Mouse (Mus musculus): Measurements from ENCODE around the gene Sgms2. TPM values are rescaled to one million over a fixed set of nuclear protein-coding genes. Genes with fewer than 3 reads are reported as not detected.

Sgms2 gene
- total and polyA plus RNA-seq, 2 experiments from 2014 or later = 2.1 to 4.4 TPM

GRCm38 (mm10) chr3:131315957-131316510 is 175.2 kb downstream of the Sgms2 start:
- no peak overlapping the region for H3K27ac ChIP-seq (ENCODE audit: low read depth, low read length)
- H3K27me3 ChIP-seq (ENCODE audit: insufficient read depth, low read length) = no peaks in the 10 kb centered on the region
- no peak overlapping the region for H3K9ac ChIP-seq
- H3K4me3 ChIP-seq (ENCODE audit: low read depth, low read length) = no peak overlapping the region
- H3K4me1 ChIP-seq (ENCODE audit: insufficient read depth) = no peaks in the 10 kb centered on the region
- H3K9me3 ChIP-seq (ENCODE audit: low read length) = no peaks in the 10 kb centered on the region
- TF ChIP-seq CTCF (IDR thresholded peaks at IDR 0.05; ENCODE audit: low read depth) = no peak
- H3K36me3 ChIP-seq (ENCODE audit: insufficient read depth) = no peaks in the 10 kb centered on the region
- H3K4me2 ChIP-seq (ENCODE audit: low read depth) = no peak overlapping the region
- WGBS = 45% methylated on average over 4 of the region's 4 CpGs
- ATAC-seq (no peak), DNase-seq (no peak)

GRCm38 (mm10) chr3:131312340-131312739 is 178.9 kb downstream of the Sgms2 start:
- DNase-seq = no peak
- 94% methylated on average over 9 of the region's 9 CpGs for WGBS
- TF ChIP-seq CTCF (IDR thresholded peaks at IDR 0.05; ENCODE audit: low read depth) = no peak
- Histone ChIP-seq H3K4me1 (ENCODE audit: insufficient read depth) (no peaks in the 10 kb centered on the region), H3K9me3 (ENCODE audit: low read length) (no peaks in the 10 kb centered on the region), H3K27ac (ENCODE audit: low read depth, low read length) (no peak overlapping the region), H3K9ac (no peak overlapping the region), H3K4me2 (ENCODE audit: low read depth) (no peak overlapping the region), H3K36me3 (ENCODE audit: insufficient read depth) (no peaks in the 10 kb centered on the region), H3K4me3 (ENCODE audit: low read depth, low read length) (no peak overlapping the region), H3K27me3 (ENCODE audit: insufficient read depth, low read length) (no peaks in the 10 kb centered on the region)
- ATAC-seq = no peak

GRCm38 (mm10) chr3:131310572-131310971 is 180.6 kb downstream of the Sgms2 start:
- H3K4me1 ChIP-seq (ENCODE audit: insufficient read depth) = no peaks in the 10 kb centered on the region
- no peak for TF ChIP-seq CTCF (IDR thresholded peaks at IDR 0.05; ENCODE audit: low read depth)
- DNase-seq = no peak
- WGBS = 91% methylated on average over 4 of the region's 4 CpGs
- H3K9me3 ChIP-seq (ENCODE audit: low read length) = no peaks in the 10 kb centered on the region
- no peaks in the 10 kb centered on the region for H3K36me3 ChIP-seq (ENCODE audit: insufficient read depth)
- no peaks in the 10 kb centered on the region for H3K27me3 ChIP-seq (ENCODE audit: insufficient read depth, low read length)
- ATAC-seq = no peak
- no peak overlapping the region for H3K27ac ChIP-seq (ENCODE audit: low read depth, low read length)
- H3K4me2 ChIP-seq (ENCODE audit: low read depth) = no peak overlapping the region
- H3K4me3 ChIP-seq (ENCODE audit: low read depth, low read length) = no peak overlapping the region
- no peak overlapping the region for H3K9ac ChIP-seq

GRCm38 (mm10) chr3:131307811-131308210 is 183.4 kb downstream of the Sgms2 start:
- Histone ChIP-seq H3K4me1 (ENCODE audit: insufficient read depth) (no peaks in the 10 kb centered on the region), H3K4me3 (ENCODE audit: low read depth, low read length) (no peak overlapping the region), H3K9me3 (ENCODE audit: low read length) (no peaks in the 10 kb centered on the region), H3K9ac (no peak overlapping the region), H3K36me3 (ENCODE audit: insufficient read depth) (no peaks in the 10 kb centered on the region), H3K27me3 (ENCODE audit: insufficient read depth, low read length) (no peaks in the 10 kb centered on the region), H3K27ac (ENCODE audit: low read depth, low read length) (no peak overlapping the region), H3K4me2 (ENCODE audit: low read depth) (no peak overlapping the region)
- TF ChIP-seq CTCF (IDR thresholded peaks at IDR 0.05; ENCODE audit: low read depth) = no peak
- no peak for DNase-seq
- no peak for ATAC-seq
- WGBS = 89% methylated on average over 3 of the region's 3 CpGs

- no peak for TF ChIP-seq CTCF (IDR thresholded peaks at IDR 0.05; ENCODE audit: low read depth)
- H3K9me3 ChIP-seq (ENCODE audit: low read length) = no peaks in the 10 kb centered on the region
- H3K4me1 ChIP-seq (ENCODE audit: insufficient read depth) = no peaks in the 10 kb centered on the region
- H3K4me3 ChIP-seq (ENCODE audit: low read depth, low read length) = no peak overlapping the region
- H3K27ac ChIP-seq (ENCODE audit: low read depth, low read length) = no peak overlapping the region
- DNase-seq = no peak
- H3K4me2 ChIP-seq (ENCODE audit: low read depth) = no peak overlapping the region
- no peak overlapping the region for H3K9ac ChIP-seq
- H3K27me3 ChIP-seq (ENCODE audit: insufficient read depth, low read length) = no peaks in the 10 kb centered on the region
- ATAC-seq = no peak
- 87% methylated on average over 7 of the region's 7 CpGs for WGBS
- no peaks in the 10 kb centered on the region for H3K36me3 ChIP-seq (ENCODE audit: insufficient read depth)
Observed at GRCm38 (mm10) chr3:131306255-131306654, 185.0 kb downstream of the Sgms2 start.

GRCm38 (mm10) chr3:131303320-131303714 is 187.9 kb downstream of the Sgms2 start:
- Histone ChIP-seq H3K9me3 (ENCODE audit: low read length) (no peaks in the 10 kb centered on the region), H3K9ac (peak overlapping the region; percentile 70), H3K4me3 (ENCODE audit: low read depth, low read length) (peak overlapping the region; percentile 61), H3K27me3 (ENCODE audit: insufficient read depth, low read length) (no peaks in the 10 kb centered on the region), H3K4me1 (ENCODE audit: insufficient read depth) (no peaks in the 10 kb centered on the region), H3K4me2 (ENCODE audit: low read depth) (peak overlapping the region; percentile 86), H3K27ac (ENCODE audit: low read depth, low read length) (no peak overlapping the region), H3K36me3 (ENCODE audit: insufficient read depth) (no peaks in the 10 kb centered on the region)
- 19% methylated on average over 5 of the region's 5 CpGs for WGBS
- TF ChIP-seq CTCF (IDR thresholded peaks at IDR 0.05; ENCODE audit: low read depth) = no peak
- DNase-seq = no peak
- no peak for ATAC-seq

GRCm38 (mm10) chr3:131302452-131303319 is 188.5 kb downstream of the Sgms2 start, which contains the start of gene Cyp2u1:
Cyp2u1 (minus strand) TSS chr3:131303227.
- peak; percentile 68 for TF ChIP-seq CTCF (IDR thresholded peaks at IDR 0.05; ENCODE audit: low read depth)
- DNase-seq = peak; percentile 92
- Histone ChIP-seq H3K4me1 (ENCODE audit: insufficient read depth) (no peaks in the 10 kb centered on the region), H3K9ac (peak within 1 kb of the TSS; percentile 70), H3K9me3 (ENCODE audit: low read length) (no peaks in the 10 kb centered on the region), H3K4me2 (ENCODE audit: low read depth) (peak within 1 kb of the TSS; percentile 86), H3K27me3 (ENCODE audit: insufficient read depth, low read length) (no peaks in the 10 kb centered on the region), H3K27ac (ENCODE audit: low read depth, low read length) (peak within 1 kb of the TSS; percentile 77), H3K4me3 (ENCODE audit: low read depth, low read length) (peak within 1 kb of the TSS; percentile 61), H3K36me3 (ENCODE audit: insufficient read depth) (0 out of 2 replicates have a peak, but pooled peaks cover 2% of the 10 kb centered on the region)
- 2% methylated on average over 71 of the region's 71 CpGs for WGBS
- ATAC-seq = peak; percentile 98
